Mouse (Mus musculus) small intestine, adult 2 months (tissue): ENCODE measurements around the gene Cby3. TPM values are rescaled to one million over a fixed set of nuclear protein-coding genes. Genes with fewer than 3 reads are reported as not detected.

Experiments used
- H3K27ac ChIP-seq: fragments of 200-500 bp; 2 replicates; pipeline ENCODE4 v1.5.1; 2012; ENCODE audit warnings: low read depth, low read length, control low read depth, inconsistent platforms; ENCODE audit not compliant: insufficient read depth
- H3K27me3 ChIP-seq: fragments of 200-500 bp; 2 replicates; pipeline ENCODE4 v1.6.1; 2012; ENCODE audit warnings: mild to moderate bottlenecking, moderate library complexity, low read length, inconsistent platforms; ENCODE audit not compliant: control insufficient read depth, insufficient read depth
- H3K36me3 ChIP-seq: fragments of 200-500 bp; 2 replicates; pipeline ENCODE4 v1.6.1; 2012; ENCODE audit warnings: mild to moderate bottlenecking, low read length, control low read depth, inconsistent platforms; ENCODE audit not compliant: control insufficient read depth, insufficient read depth
- H3K4me1 ChIP-seq: fragments of 200-500 bp; 2 replicates; pipeline ENCODE4 v1.6.1; 2012; ENCODE audit warnings: low read length, inconsistent platforms, mixed read lengths; ENCODE audit not compliant: control insufficient read depth, insufficient read depth, insufficient read length
- H3K4me3 ChIP-seq: fragments of 200-500 bp; 2 replicates; pipeline ENCODE4 v1.5.1; 2012; ENCODE audit warnings: low read depth, mild to moderate bottlenecking, control low read depth, inconsistent platforms, low read length, moderate library complexity
- CTCF ChIP-seq: fragments of 200-500 bp; IDR thresholded peaks from 2 replicates; pipeline ENCODE4 v1.5.1; 2012; ENCODE audit warnings: low read depth, mild to moderate bottlenecking, control low read depth, inconsistent platforms, low read length, moderate library complexity, mixed read lengths; ENCODE audit not compliant: insufficient replicate concordance, insufficient read length; ENCODE audit errors: extremely low read depth
- POLR2A ChIP-seq: fragments of 200-500 bp; IDR thresholded peaks from 2 replicates; pipeline ENCODE4 v1.6.1; 2012; ENCODE audit warnings: low read depth, mild to moderate bottlenecking, control low read depth, inconsistent platforms, low read length, moderate library complexity
- WGBS: fragments of 180-500 bp; shearing (Covaris S2); methylation state at CpG from one replicate; pipeline ENCODE4 v1.1.7; 2018; 5-methylcytosine and 5-hydroxymethylcytosine counted together
- polyA plus RNA-seq: library from polyadenylated mRNA; depleted of rRNA; stranded (reverse); fragments of >200 nt; gene quantifications from 2 replicates; pipeline ENCODE4 v1.2.3, GENCODE M21; 2012

Gene Cby3
- polyA plus RNA-seq, 1 experiment, result 0.51 TPM

DNA sequence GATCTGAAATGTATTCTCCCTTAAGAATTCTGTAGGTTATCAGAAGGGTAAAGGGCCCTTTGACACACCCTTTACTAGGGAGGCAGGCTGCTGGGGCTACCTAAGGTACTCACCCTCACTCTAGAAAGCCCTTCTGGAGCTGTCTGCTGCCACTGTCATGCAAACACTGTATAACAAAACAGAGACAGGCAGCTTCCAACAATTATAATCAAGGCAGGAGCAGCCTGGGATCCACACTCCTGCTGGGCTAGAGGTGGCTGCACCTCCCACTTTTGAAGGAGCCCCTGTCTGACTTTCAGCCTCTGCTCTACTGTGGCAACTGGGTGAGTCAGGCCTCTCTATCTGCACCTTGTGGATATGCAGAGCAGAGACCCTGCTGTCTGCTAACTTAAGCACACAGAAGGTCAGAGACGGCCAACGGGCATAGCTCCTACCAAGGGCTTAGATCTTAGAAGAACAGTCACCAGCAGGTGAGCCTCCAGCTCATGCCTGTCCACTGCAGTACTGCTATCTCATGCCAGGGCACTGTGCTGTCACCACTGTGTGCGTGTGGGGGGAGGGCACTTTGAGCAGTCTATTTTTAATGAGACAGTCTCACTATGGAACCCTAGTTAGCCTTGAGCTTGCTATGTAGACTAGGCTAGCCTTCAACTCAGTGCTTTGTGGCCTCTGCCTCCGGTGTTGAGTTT, 37.2 kb downstream of the Cby3 start:
- 86% methylated on average over 4 of the region's 4 CpGs for WGBS
- no peaks in the 10 kb centered on the region for H3K4me1 ChIP-seq
- no peak overlapping the region for H3K4me3 ChIP-seq
- no peaks in the 10 kb centered on the region for H3K27me3 ChIP-seq
- TF ChIP-seq POLR2A, result no peak
- TF ChIP-seq CTCF, result no peak
- no peak overlapping the region for H3K27ac ChIP-seq
- H3K36me3 ChIP-seq, result peaks cover 58% of the 10 kb centered on the region

DNA sequence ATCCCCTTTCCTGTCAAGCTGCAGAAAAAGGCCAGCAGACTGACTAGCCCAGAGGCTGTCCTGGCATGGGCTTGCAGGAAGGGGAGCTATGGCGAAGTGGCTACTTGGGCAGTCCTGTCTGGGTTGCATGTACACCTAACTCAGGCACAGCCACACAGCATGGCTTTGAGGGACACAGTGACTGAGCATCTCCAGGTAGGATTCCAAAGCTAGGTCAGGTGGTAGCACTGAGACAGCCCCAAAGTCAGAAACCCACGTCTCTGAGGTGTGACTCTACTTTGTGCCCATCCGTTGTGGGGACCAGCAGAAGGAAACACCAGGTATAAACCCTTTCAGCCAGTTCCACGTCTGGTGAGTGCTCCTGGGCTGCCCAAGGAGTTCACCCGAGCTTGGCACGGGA, 39.0 kb downstream of the Cby3 start:
- WGBS, result 93% methylated on average over 6 of the region's 6 CpGs
- Histone ChIP-seq H3K27me3 (no peaks in the 10 kb centered on the region), H3K4me1 (no peaks in the 10 kb centered on the region), H3K4me3 (no peak overlapping the region), H3K36me3 (peaks cover 51% of the 10 kb centered on the region), H3K27ac (no peak overlapping the region)
- TF ChIP-seq CTCF (no peak), POLR2A (no peak)

DNA sequence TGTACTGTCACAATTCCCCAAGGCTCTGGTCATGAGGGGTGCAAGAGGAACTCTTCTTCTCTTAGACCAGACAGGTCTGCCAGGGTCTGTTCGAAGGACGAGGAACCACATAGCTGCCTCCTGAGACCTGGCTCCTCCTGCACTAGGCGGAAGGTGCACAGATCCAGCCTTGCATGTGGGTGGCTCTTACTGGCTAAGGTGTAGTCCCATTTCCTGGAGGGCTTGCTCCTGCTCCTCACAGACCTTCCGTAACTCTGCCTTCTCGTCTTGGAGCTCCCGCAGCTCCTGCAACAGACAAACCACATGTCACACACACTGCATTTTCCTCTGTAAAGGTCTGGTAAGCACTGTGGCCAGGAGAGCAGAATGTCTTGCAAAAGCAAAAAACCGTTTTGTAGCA, 40.5 kb downstream of the Cby3 start:
- 94% methylated on average over 7 of the region's 7 CpGs for WGBS
- Histone ChIP-seq H3K27ac (no peak overlapping the region), H3K36me3 (peaks cover 59% of the 10 kb centered on the region), H3K4me3 (no peak overlapping the region), H3K27me3 (no peaks in the 10 kb centered on the region), H3K4me1 (no peaks in the 10 kb centered on the region)
- no peak for TF ChIP-seq CTCF

DNA sequence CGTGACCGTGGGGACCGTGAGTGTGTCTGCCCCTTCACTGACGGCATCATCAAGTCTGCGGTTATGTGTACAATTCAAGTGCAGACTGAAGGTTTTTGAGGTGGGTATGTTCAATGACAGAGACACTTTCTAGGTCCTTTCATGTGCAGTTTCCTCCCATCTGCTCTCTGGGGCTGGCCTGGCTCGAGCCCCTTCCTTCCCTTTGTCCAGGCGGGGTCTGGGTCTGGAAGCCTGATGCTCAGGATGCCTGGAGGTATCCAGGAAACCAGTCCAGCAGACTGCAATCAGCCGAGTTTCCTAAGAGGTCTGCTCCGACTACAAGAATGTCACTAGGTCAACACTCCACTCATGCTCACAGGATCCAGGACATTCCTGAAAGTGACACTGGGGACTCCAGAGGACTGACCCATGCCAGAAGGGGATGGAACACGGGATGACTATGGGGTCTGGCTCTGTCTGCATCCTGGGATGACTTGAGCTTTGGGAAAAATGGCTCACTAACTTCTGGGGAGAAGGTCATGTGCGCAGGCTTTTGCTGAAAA, 42.6 kb downstream of the Cby3 start:
- TF ChIP-seq CTCF (no peak), POLR2A (no peak)
- H3K27me3 ChIP-seq, result no peaks in the 10 kb centered on the region
- no peak overlapping the region for H3K4me3 ChIP-seq
- H3K27ac ChIP-seq, result no peak overlapping the region
- WGBS, result 80% methylated on average over 11 of the region's 11 CpGs
- H3K4me1 ChIP-seq, result no peaks in the 10 kb centered on the region
- H3K36me3 ChIP-seq, result peaks cover 62% of the 10 kb centered on the region

DNA sequence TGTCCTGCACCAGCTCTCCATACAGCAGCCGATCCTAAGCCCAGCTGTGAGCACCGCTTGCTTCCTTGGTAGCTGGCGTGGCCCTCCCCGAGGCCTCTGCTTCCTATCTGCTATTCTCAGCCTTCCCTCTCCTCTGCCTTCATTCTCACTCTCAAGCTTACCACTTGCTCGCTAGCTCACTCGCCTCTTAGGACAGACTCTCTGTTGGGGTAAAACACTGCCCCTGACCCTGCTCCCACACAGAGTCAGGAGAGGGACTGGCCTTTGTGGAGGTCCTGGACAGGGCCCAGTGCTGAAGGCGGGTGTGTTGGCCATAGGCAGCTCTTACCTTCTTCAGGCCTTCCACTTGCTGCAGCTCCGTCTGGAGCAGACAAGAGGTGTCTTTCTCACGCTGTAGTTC, 43.1 kb downstream of the Cby3 start:
- peaks cover 67% of the 10 kb centered on the region for H3K36me3 ChIP-seq
- WGBS, result 88% methylated on average over 9 of the region's 9 CpGs
- H3K4me3 ChIP-seq, result no peak overlapping the region
- H3K27ac ChIP-seq, result no peak overlapping the region
- H3K4me1 ChIP-seq, result no peaks in the 10 kb centered on the region
- no peaks in the 10 kb centered on the region for H3K27me3 ChIP-seq
- TF ChIP-seq POLR2A, result no peak
- no peak for TF ChIP-seq CTCF

DNA sequence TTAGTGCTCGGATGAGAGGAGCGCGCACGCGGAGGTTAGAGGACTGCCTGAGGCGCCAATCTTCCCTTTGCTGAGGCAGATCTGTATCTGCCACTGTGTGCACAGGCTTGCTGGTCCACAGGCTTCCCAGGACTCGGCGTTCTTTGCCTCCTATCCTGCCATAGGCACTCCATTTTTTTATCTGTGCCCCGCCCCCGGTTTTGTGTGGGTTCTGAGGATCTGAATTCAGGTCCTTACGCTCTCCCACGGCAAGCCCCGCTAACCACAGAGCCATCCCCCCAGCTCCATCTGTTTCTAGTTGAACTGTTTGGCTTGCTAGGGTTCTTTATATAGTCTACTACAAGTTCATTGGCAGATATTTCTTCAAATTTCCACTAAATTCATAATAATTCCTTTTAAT, 44.5 kb downstream of the Cby3 start:
- WGBS, result 88% methylated on average over 13 of the region's 13 CpGs
- Histone ChIP-seq H3K4me1 (no peaks in the 10 kb centered on the region), H3K4me3 (no peak overlapping the region), H3K27me3 (no peaks in the 10 kb centered on the region), H3K36me3 (peaks cover 72% of the 10 kb centered on the region), H3K27ac (no peak overlapping the region)
- TF ChIP-seq CTCF (no peak), POLR2A (no peak)

DNA sequence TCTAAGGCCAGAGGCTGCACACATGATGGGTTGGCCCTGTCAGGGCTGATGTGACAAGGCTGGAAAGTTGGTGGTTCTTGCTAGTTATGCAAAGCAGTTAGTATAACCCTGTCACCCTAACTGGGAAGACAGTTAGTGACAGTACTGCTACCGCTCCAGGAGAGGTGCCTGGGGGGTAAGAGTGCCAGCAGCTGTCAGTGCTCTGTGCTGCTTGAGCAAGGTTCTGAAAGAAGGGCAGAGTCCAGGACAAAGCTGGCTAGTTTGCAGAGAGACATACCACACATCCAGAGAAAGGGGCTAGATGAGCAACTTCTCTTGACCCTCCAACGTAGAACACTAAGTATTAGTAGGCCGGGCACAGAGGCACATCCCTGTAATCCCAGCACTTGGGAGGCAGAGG, 48.2 kb downstream of the Cby3 start:
- H3K36me3 ChIP-seq, result peaks cover 56% of the 10 kb centered on the region

More for the DNA sequence above, 48.2 kb downstream of the Cby3 start:
- Histone ChIP-seq H3K4me1 (no peaks in the 10 kb centered on the region), H3K4me3 (no peak overlapping the region), H3K27ac (no peak overlapping the region), H3K27me3 (no peaks in the 10 kb centered on the region)
- WGBS, result 97% methylated on average over 3 of the region's 3 CpGs
- no peak for TF ChIP-seq CTCF
- TF ChIP-seq POLR2A, result no peak
